Mouse (Mus musculus): ENCODE results near the gene Gas2l2. TPM values are rescaled to one million over a fixed set of nuclear protein-coding genes. Genes with fewer than 3 reads are reported as not detected.
A peak's percentile ranks its signal among the peaks of the same experiment; 100 is the strongest.

Gas2l2 gene
- polyA plus RNA-seq, 1 experiment: not detected

- Histone ChIP-seq H3K27ac (ENCODE audit: insufficient read depth, low read length) (no peak overlapping the region), H3K4me1 (ENCODE audit: control insufficient read depth, insufficient read depth, insufficient read length) (peaks cover 5% of the 10 kb centered on the region; the same call in 1 of the 2 replicates), H3K36me3 (ENCODE audit: control insufficient read depth, insufficient read depth, low read length) (no peaks in the 10 kb centered on the region), H3K27me3 (ENCODE audit: control insufficient read depth, insufficient read depth, low read length) (no peaks in the 10 kb centered on the region; the same call in 1 of the 2 replicates), H3K4me3 (ENCODE audit: extremely low read depth, insufficient read depth, insufficient read length) (peak overlapping the region; percentile 38; the same call in 1 of the 2 replicates)
- DNase-seq (ENCODE audit: low read depth in 1 of 2, low spot score in 2 of 2): peak in 1 of 2 experiments; percentile 30
- TF ChIP-seq CTCF (IDR thresholded peaks at IDR 0.05; ENCODE audit: extremely low read depth, insufficient read depth, insufficient read length, insufficient replicate concordance) (no peak), POLR2A (IDR thresholded peaks at IDR 0.05; ENCODE audit: low read depth, low read length) (no peak)
- 28% methylated on average over 19 of the region's 19 CpGs for WGBS
Observed at GRCm38 (mm10) chr11:83445001-83445400, 15.7 kb upstream of the Gas2l2 start.

GRCm38 (mm10) chr11:83443824-83444223 lies 14.6 kb upstream of the Gas2l2 start:
- H3K4me1 ChIP-seq (ENCODE audit: control insufficient read depth, insufficient read depth, insufficient read length): peaks cover 5% of the 10 kb centered on the region; the same call in 1 of the 2 replicates
- no peak overlapping the region for H3K27ac ChIP-seq (ENCODE audit: insufficient read depth, low read length)
- H3K36me3 ChIP-seq (ENCODE audit: control insufficient read depth, insufficient read depth, low read length): no peaks in the 10 kb centered on the region
- WGBS: 11% methylated on average over 7 of the region's 7 CpGs
- H3K27me3 ChIP-seq (ENCODE audit: control insufficient read depth, insufficient read depth, low read length): no peaks in the 10 kb centered on the region; the same call in 1 of the 2 replicates
- TF ChIP-seq POLR2A (IDR thresholded peaks at IDR 0.05; ENCODE audit: low read depth, low read length) (no peak), CTCF (IDR thresholded peaks at IDR 0.05; ENCODE audit: extremely low read depth, insufficient read depth, insufficient read length, insufficient replicate concordance) (no peak)
- no peak for DNase-seq (ENCODE audit: low read depth in 1 of 2, low spot score in 2 of 2)
- H3K4me3 ChIP-seq (ENCODE audit: extremely low read depth, insufficient read depth, insufficient read length): no peak overlapping the region

- peak; percentile 19 to 61 for DNase-seq (ENCODE audit: low read depth in 1 of 2, low spot score in 2 of 2)
- H3K27ac ChIP-seq (ENCODE audit: insufficient read depth, low read length): no peak overlapping the region
- no peaks in the 10 kb centered on the region for H3K36me3 ChIP-seq (ENCODE audit: control insufficient read depth, insufficient read depth, low read length)
- no peak overlapping the region for H3K4me3 ChIP-seq (ENCODE audit: extremely low read depth, insufficient read depth, insufficient read length)
- no peak for TF ChIP-seq POLR2A (IDR thresholded peaks at IDR 0.05; ENCODE audit: low read depth, low read length)
- TF ChIP-seq CTCF (IDR thresholded peaks at IDR 0.05; ENCODE audit: extremely low read depth, insufficient read depth, insufficient read length, insufficient replicate concordance): peak; percentile 46; the same call in 1 of the 2 replicates
- WGBS: 25% methylated on average over 29 of the region's 29 CpGs
- H3K4me1 ChIP-seq (ENCODE audit: control insufficient read depth, insufficient read depth, insufficient read length): peaks cover 5% of the 10 kb centered on the region; the same call in 1 of the 2 replicates
- H3K27me3 ChIP-seq (ENCODE audit: control insufficient read depth, insufficient read depth, low read length): no peaks in the 10 kb centered on the region; the same call in 1 of the 2 replicates
Observed at GRCm38 (mm10) chr11:83442596-83443267, 13.5 kb upstream of the Gas2l2 start.

GRCm38 (mm10) chr11:83441235-83441634 lies 12.0 kb upstream of the Gas2l2 start:
- no peaks in the 10 kb centered on the region for H3K36me3 ChIP-seq (ENCODE audit: control insufficient read depth, insufficient read depth, low read length)
- no peaks in the 10 kb centered on the region; the same call in 1 of the 2 replicates for H3K27me3 ChIP-seq (ENCODE audit: control insufficient read depth, insufficient read depth, low read length)
- H3K27ac ChIP-seq (ENCODE audit: insufficient read depth, low read length): no peak overlapping the region
- WGBS: 69% methylated on average over 7 of the region's 7 CpGs
- TF ChIP-seq CTCF (IDR thresholded peaks at IDR 0.05; ENCODE audit: extremely low read depth, insufficient read depth, insufficient read length, insufficient replicate concordance): no peak
- TF ChIP-seq POLR2A (IDR thresholded peaks at IDR 0.05; ENCODE audit: low read depth, low read length): no peak
- no peak overlapping the region for H3K4me3 ChIP-seq (ENCODE audit: extremely low read depth, insufficient read depth, insufficient read length)
- DNase-seq (ENCODE audit: low read depth in 1 of 2, low spot score in 2 of 2): no peak
- H3K4me1 ChIP-seq (ENCODE audit: control insufficient read depth, insufficient read depth, insufficient read length): peaks cover 5% of the 10 kb centered on the region; the same call in 1 of the 2 replicates

GRCm38 (mm10) chr11:83440081-83441064 lies 11.1 kb upstream of the Gas2l2 start:
- WGBS: under 1% methylated on average over 64 of the region's 75 CpGs
- H3K4me3 ChIP-seq (ENCODE audit: extremely low read depth, insufficient read depth, insufficient read length): peak overlapping the region; percentile 68
- no peaks in the 10 kb centered on the region for H3K36me3 ChIP-seq (ENCODE audit: control insufficient read depth, insufficient read depth, low read length)
- no peaks in the 10 kb centered on the region; the same call in 1 of the 2 replicates for H3K27me3 ChIP-seq (ENCODE audit: control insufficient read depth, insufficient read depth, low read length)
- no peak overlapping the region; the same call in 1 of the 2 replicates for H3K27ac ChIP-seq (ENCODE audit: insufficient read depth, low read length)
- H3K4me1 ChIP-seq (ENCODE audit: control insufficient read depth, insufficient read depth, insufficient read length): peaks cover 5% of the 10 kb centered on the region; the same call in 1 of the 2 replicates
- peak; percentile 99 for TF ChIP-seq CTCF (IDR thresholded peaks at IDR 0.05; ENCODE audit: extremely low read depth, insufficient read depth, insufficient read length, insufficient replicate concordance)
- peak; percentile 19; the same call in 1 of the 2 replicates for TF ChIP-seq POLR2A (IDR thresholded peaks at IDR 0.05; ENCODE audit: low read depth, low read length)
- DNase-seq (ENCODE audit: low read depth in 1 of 2, low spot score in 2 of 2): peak; percentile 83 to 84

- H3K4me3 ChIP-seq (ENCODE audit: extremely low read depth, insufficient read depth, insufficient read length): peak overlapping the region; percentile 68; the same call in 1 of the 2 replicates
- H3K27me3 ChIP-seq (ENCODE audit: control insufficient read depth, insufficient read depth, low read length): no peaks in the 10 kb centered on the region; the same call in 1 of the 2 replicates
Observed at GRCm38 (mm10) chr11:83439426-83440060, 10.3 kb upstream of the Gas2l2 start.

More at GRCm38 (mm10) chr11:83439426-83440060, 10.3 kb upstream of the Gas2l2 start:
- no peaks in the 10 kb centered on the region for H3K36me3 ChIP-seq (ENCODE audit: control insufficient read depth, insufficient read depth, low read length)
- TF ChIP-seq POLR2A (IDR thresholded peaks at IDR 0.05; ENCODE audit: low read depth, low read length): no peak
- TF ChIP-seq CTCF (IDR thresholded peaks at IDR 0.05; ENCODE audit: extremely low read depth, insufficient read depth, insufficient read length, insufficient replicate concordance): no peak
- H3K4me1 ChIP-seq (ENCODE audit: control insufficient read depth, insufficient read depth, insufficient read length): 0 out of 2 replicates have a peak, but pooled peaks cover under 1% of the 10 kb centered on the region
- WGBS: 18% methylated on average over 11 of the region's 11 CpGs
- no peak overlapping the region for H3K27ac ChIP-seq (ENCODE audit: insufficient read depth, low read length)
- no peak for DNase-seq (ENCODE audit: low read depth in 1 of 2, low spot score in 2 of 2)

Measured in spleen, adult 2 months (tissue).